Mouse (Mus musculus) CH12.LX (cell line): ENCODE results near the gene Abhd11. TPM values are rescaled to one million over a fixed set of nuclear protein-coding genes. Genes with fewer than 3 reads are reported as not detected.
"Not testable (repeated sequence)": the region's sequence is repeated elsewhere in the genome, so short reads cannot be mapped to it uniquely, and the experiment has no call there.

ENCODE experiments used
- DNase-seq: peaks from one replicate; pipeline ENCODE4 v3.0.0-alpha.2; 2013; ENCODE audit errors: extremely low read depth
- H3K27ac ChIP-seq: 2 replicates; pipeline ENCODE4 v1.5.1; 2012; ENCODE audit warnings: low read depth, mild to moderate bottlenecking, control low read depth, moderate library complexity; ENCODE audit not compliant: insufficient read depth
- H3K27me3 ChIP-seq: replicated peaks from 2 replicates; pipeline ENCODE3; 2012; ENCODE audit warnings: inconsistent platforms
- H3K36me3 ChIP-seq, 2 experiments: replicated peaks in 1 of 2; 2 replicates each; pipeline versions ENCODE3 to v1.6.1; 2012; ENCODE audit warnings: inconsistent platforms in 1 of 2, low read length in 1 of 2, mild to moderate bottlenecking in 1 of 2, mixed read lengths in 1 of 2, moderate library complexity in 1 of 2; ENCODE audit not compliant: control insufficient read depth in 1 of 2, insufficient read depth in 1 of 2
- H3K4me1 ChIP-seq, 2 experiments: 2 replicates each; pipeline ENCODE4 v1.6.1; 2012; ENCODE audit warnings: inconsistent platforms in 1 of 2, moderate library complexity in 1 of 2; ENCODE audit not compliant: insufficient read depth in 2 of 2, control insufficient read depth in 1 of 2
- H3K4me2 ChIP-seq: 2 replicates; pipeline ENCODE4 v1.6.1; 2012; ENCODE audit warnings: low read depth, mild to moderate bottlenecking, control low read depth; ENCODE audit not compliant: poor library complexity, insufficient read depth, severe bottlenecking
- H3K4me3 ChIP-seq, 3 experiments: fragments of 150-350 bp in 1 of 3; sonication (generic) in 1 of 3; replicated peaks in 1 of 3; 2 replicates each; pipeline versions ENCODE3 to v1.5.1; 2011 to 2012; ENCODE audit warnings: low read depth in 2 of 3, low read length in 2 of 3, mild to moderate bottlenecking in 2 of 3, moderate library complexity in 2 of 3, control low read depth in 1 of 3, improper control_type of control experiment in 1 of 3, inconsistent platforms in 1 of 3, mixed read lengths in 1 of 3; ENCODE audit not compliant: poor library complexity in 1 of 3
- H3K79me2 ChIP-seq: replicated peaks from 2 replicates; pipeline ENCODE4 v1.6.1; 2012; ENCODE audit warnings: mild to moderate bottlenecking, moderate library complexity; ENCODE audit not compliant: control insufficient read depth, poor library complexity, insufficient read depth, severe bottlenecking; ENCODE audit errors: extremely low read depth
- H3K9ac ChIP-seq: 2 replicates; pipeline ENCODE4 v1.6.1; 2012; ENCODE audit warnings: low read depth, mild to moderate bottlenecking, control low read depth, moderate library complexity; ENCODE audit not compliant: insufficient read depth
- H3K9me3 ChIP-seq: replicated peaks from 2 replicates; pipeline ENCODE3; 2012; ENCODE audit warnings: low read length, inconsistent platforms, mixed read lengths
- BHLHE40 ChIP-seq: IDR thresholded peaks from 2 replicates; pipeline ENCODE4 v1.6.1; 2011; ENCODE audit warnings: mild to moderate bottlenecking, low read depth, low read length, improper control_type of control experiment
- CHD2 ChIP-seq: IDR thresholded peaks from 2 replicates; pipeline ENCODE4 v1.6.1; 2011; ENCODE audit warnings: low read length, improper control_type of control experiment
- EP300 ChIP-seq: IDR thresholded peaks from 2 replicates; pipeline ENCODE4 v1.6.1; 2011; ENCODE audit warnings: low read length, improper control_type of control experiment
- GABPA ChIP-seq: IDR thresholded peaks from 2 replicates; pipeline ENCODE4 v1.6.1; 2012; ENCODE audit warnings: low read depth, low read length, improper control_type of control experiment, inconsistent platforms; ENCODE audit not compliant: insufficient replicate concordance
- HCFC1 ChIP-seq: IDR thresholded peaks from 2 replicates; pipeline ENCODE4 v1.6.1; 2012; ENCODE audit warnings: low read depth, mild to moderate bottlenecking, inconsistent platforms, low read length, improper control_type of control experiment
- IRF4 ChIP-seq: IDR thresholded peaks from 2 replicates; pipeline ENCODE4 v1.6.1; 2014; ENCODE audit warnings: low read depth, mild to moderate bottlenecking, inconsistent platforms, low read length, improper control_type of control experiment
- JUN ChIP-seq: IDR thresholded peaks from 2 replicates; pipeline ENCODE4 v1.6.1; 2011; ENCODE audit warnings: low read depth, mild to moderate bottlenecking, low read length, improper control_type of control experiment, moderate library complexity; ENCODE audit not compliant: insufficient read depth
- JUND ChIP-seq: conservative IDR thresholded peaks from 2 replicates; pipeline ENCODE4 v1.6.1; 2011; ENCODE audit warnings: low read depth, low read length, improper control_type of control experiment
- KAT2A ChIP-seq: IDR thresholded peaks from 2 replicates; pipeline ENCODE4 v1.6.1; 2012; ENCODE audit warnings: low read length, improper control_type of control experiment, inconsistent platforms; ENCODE audit not compliant: insufficient replicate concordance
- MAFK ChIP-seq: IDR thresholded peaks from 2 replicates; pipeline ENCODE4 v1.6.1; 2011; ENCODE audit warnings: low read length, improper control_type of control experiment; ENCODE audit not compliant: insufficient replicate concordance
- MAX ChIP-seq: IDR thresholded peaks from 2 replicates; pipeline ENCODE4 v1.6.1; 2011; ENCODE audit warnings: low read length, improper control_type of control experiment
- MAZ ChIP-seq: IDR thresholded peaks from 2 replicates; pipeline ENCODE4 v1.6.1; 2012; ENCODE audit warnings: low read depth, mild to moderate bottlenecking, inconsistent platforms, low read length, improper control_type of control experiment, moderate library complexity
- MYC ChIP-seq: IDR thresholded peaks from 2 replicates; pipeline ENCODE4 v1.6.1; 2011; ENCODE audit warnings: low read depth, mild to moderate bottlenecking, improper control_type of control experiment, low read length
- NELFE ChIP-seq: IDR thresholded peaks from 2 replicates; pipeline ENCODE4 v1.6.1; 2011; ENCODE audit warnings: low read depth, low read length, improper control_type of control experiment
- NRF1 ChIP-seq: IDR thresholded peaks from 2 replicates; pipeline ENCODE4 v1.6.1; 2014; ENCODE audit warnings: low read depth, mild to moderate bottlenecking, inconsistent platforms, low read length, improper control_type of control experiment, moderate library complexity
- RAD21 ChIP-seq: IDR thresholded peaks from 2 replicates; pipeline ENCODE4 v1.6.1; 2011; ENCODE audit warnings: low read depth, mild to moderate bottlenecking, low read length, improper control_type of control experiment, moderate library complexity
- RCOR1 ChIP-seq: conservative IDR thresholded peaks from 2 replicates; pipeline ENCODE4 v1.6.1; 2012; ENCODE audit warnings: low read depth, mild to moderate bottlenecking, inconsistent platforms, low read length, improper control_type of control experiment
- SMC3 ChIP-seq: IDR thresholded peaks from 2 replicates; pipeline ENCODE4 v1.6.1; 2011; ENCODE audit warnings: low read depth, low read length, improper control_type of control experiment
- TBP ChIP-seq: conservative IDR thresholded peaks from 2 replicates; pipeline ENCODE4 v1.6.1; 2011; ENCODE audit warnings: low read depth, low read length, improper control_type of control experiment
- TCF12 ChIP-seq: IDR thresholded peaks from 2 replicates; pipeline ENCODE4 v1.6.1; 2014; ENCODE audit warnings: low read depth, mild to moderate bottlenecking, inconsistent platforms, low read length, improper control_type of control experiment
- UBTF ChIP-seq: IDR thresholded peaks from 2 replicates; pipeline ENCODE4 v1.6.1; 2012; ENCODE audit warnings: low read depth, mild to moderate bottlenecking, inconsistent platforms, low read length, improper control_type of control experiment, moderate library complexity
- USF1 ChIP-seq: IDR thresholded peaks from 2 replicates; pipeline ENCODE4 v1.6.1; 2014; ENCODE audit warnings: low read depth, mild to moderate bottlenecking, inconsistent platforms, low read length, improper control_type of control experiment
- ZNF384 ChIP-seq: IDR thresholded peaks from 2 replicates; pipeline ENCODE4 v1.6.1; 2012; ENCODE audit warnings: low read depth, low read length, improper control_type of control experiment, inconsistent platforms
- dilution Hi-C: fragments of 300-500 bp; cut with MboI; formaldehyde crosslinking; loops from 2 replicates; pipeline ENCODE4 v1.14.3; 2020; ENCODE audit warnings: low sequenced_read_pairs; ENCODE audit not compliant: extremely low pct_unique_long_range_greater_than_20kb, extremely low pct_ligation_motif_present
- in situ Hi-C: fragments of 300-500 bp; cut with MboI; formaldehyde crosslinking; loops from 3 replicates; pipeline ENCODE4 v1.14.3; 2019; ENCODE audit warnings: low sequenced_read_pairs, low pct_ligation_motif_present, low pct_unique_long_range_greater_than_20kb, mixed read lengths
- polyA plus RNA-seq: library from polyadenylated mRNA; unstranded; fragments of >175 nt; gene quantifications from 2 replicates; pipeline ENCODE4 v1.2.1, GENCODE M21; 2012; ENCODE audit warnings: low read depth; ENCODE audit not compliant: insufficient read length
- total RNA-seq, 2 experiments: library from RNA; depleted of rRNA; stranded (reverse); fragments of 300-350 nt in 1 of 2; fragments of >200 nt in 1 of 2; gene quantifications; 2 replicates each; pipeline ENCODE4 v1.2.3; 2012 to 2014

The Abhd11 gene
- total and polyA plus RNA-seq, 3 experiments = 32.1 to 36.6 (median 36.0) TPM

- Histone ChIP-seq H3K9ac (no peak overlapping the region), H3K9me3 (no peaks in the 10 kb centered on the region), H3K36me3 (peaks cover 0 to 54% of the 10 kb centered on the region in 2 experiments), H3K4me3 (no peak overlapping the region), H3K27ac (no peak overlapping the region), H3K4me1 (no peaks in the 10 kb centered on the region), H3K79me2 (no peaks in the 10 kb centered on the region), H3K4me2 (no peak overlapping the region), H3K27me3 (no peaks in the 10 kb centered on the region)
- DNase-seq = no peak
- in situ Hi-C loops = no loop called here
- no peak for TF ChIP-seq ZNF384
- TF ChIP-seq KAT2A = no peak
- TF ChIP-seq JUND = no peak
- no peak for TF ChIP-seq JUN
- TF ChIP-seq MYC = no peak
- TF ChIP-seq MAZ = no peak
- TF ChIP-seq SMC3 = no peak
- TF ChIP-seq CHD2 = no peak
- no peak for TF ChIP-seq TCF12
- TF ChIP-seq MAFK = no peak
- TF ChIP-seq RAD21 = no peak
- no peak for TF ChIP-seq RCOR1
- TF ChIP-seq HCFC1 = no peak
- TF ChIP-seq EP300 = no peak
- no peak for TF ChIP-seq BHLHE40
- no peak for TF ChIP-seq TBP
- no peak for TF ChIP-seq IRF4
- dilution Hi-C loops = no loop called here
Measured at GRCm38 (mm10) chr5:135044575-135044974, 35.6 kb downstream of the Abhd11 start.

GRCm38 (mm10) chr5:135048539-135048938 is 39.6 kb downstream of the Abhd11 start:
- dilution Hi-C loops = no loop called here
- DNase-seq = no peak
- in situ Hi-C loops = no loop called here
- no peak for TF ChIP-seq CHD2
- TF ChIP-seq MAX = no peak
- TF ChIP-seq GABPA = no peak
- no peak for TF ChIP-seq TCF12
- TF ChIP-seq KAT2A = no peak
- no peak for TF ChIP-seq USF1
- no peak for TF ChIP-seq NELFE
- no peak for TF ChIP-seq RAD21
- no peak for TF ChIP-seq EP300
- TF ChIP-seq MYC = no peak
- no peak for TF ChIP-seq NRF1
- no peak for TF ChIP-seq BHLHE40
- no peak for TF ChIP-seq JUND
- TF ChIP-seq HCFC1 = no peak
- no peak for TF ChIP-seq UBTF
- Histone ChIP-seq H3K27me3 (no peaks in the 10 kb centered on the region), H3K36me3 (peaks cover 18 to 68% of the 10 kb centered on the region in 2 experiments), H3K4me2 (no peak overlapping the region), H3K79me2 (no peaks in the 10 kb centered on the region), H3K27ac (no peak overlapping the region), H3K9me3 (no peaks in the 10 kb centered on the region), H3K4me1 (0 out of 4 replicates have a peak, but pooled peaks cover 0 to 2% of the 10 kb centered on the region in 2 experiments), H3K4me3 (no peak overlapping the region), H3K9ac (no peak overlapping the region)

GRCm38 (mm10) chr5:135049268-135049667 is 40.3 kb downstream of the Abhd11 start:
- DNase-seq = peak; percentile 71
- H3K27me3 ChIP-seq, H3K79me2 ChIP-seq, H3K27ac ChIP-seq, dilution Hi-C loops, H3K4me3 ChIP-seq, H3K9me3 ChIP-seq, H3K4me2 ChIP-seq, in situ Hi-C loops, H3K9ac ChIP-seq, H3K4me1 ChIP-seq: not testable (repeated sequence)
- H3K36me3 ChIP-seq = peaks cover 25 to 75% of the 10 kb centered on the region in 2 experiments
